Comparison of ENCODE assay signal across 44 mouse cellular contexts in genomic region chr1:63805095-63805494, GRCm38 (mm10). TPM values are rescaled to one million over a fixed set of nuclear protein-coding genes. Genes with fewer than 3 reads are reported as not detected.
"Had no signal": no experiment of that assay in that cellular context is flagged by ENCODE, and none has a peak within 500 bp of the region (broad histone marks: within the 10 kb centered on the region; RNA-seq: fewer than 3 reads in every experiment).

No protein-coding gene starts in this region.

- H3K27ac ChIP-seq: heart, embryonic 10.5 days; heart, embryonic 13.5 days; heart, embryonic 15.5 days; hindbrain, embryonic 10.5 days; hindbrain, embryonic 12.5 days; hindbrain, embryonic 13.5 days; hindbrain, embryonic 14.5 days; hindbrain, embryonic 15.5 days; hindbrain, postnatal 0 days; intestine, embryonic 15.5 days; kidney, embryonic 15.5 days; kidney, postnatal 0 days; layer of hippocampus, adult 2 months; left cerebral cortex, adult 2 months had no signal

- H3K4me3 ChIP-seq: heart, embryonic 10.5 days; heart, embryonic 12.5 days; heart, embryonic 13.5 days; heart, embryonic 15.5 days; hindbrain, embryonic 10.5 days; hindbrain, embryonic 12.5 days; hindbrain, embryonic 13.5 days; hindbrain, embryonic 15.5 days; intestine, embryonic 15.5 days; kidney, embryonic 15.5 days; layer of hippocampus, adult 2 months; left cerebral cortex, adult 2 months had no signal

- H3K4me2 ChIP-seq: heart, embryonic 11.5 days; heart, embryonic 12.5 days; heart, embryonic 13.5 days; heart, embryonic 15.5 days; hindbrain, embryonic 12.5 days; hindbrain, embryonic 13.5 days; hindbrain, embryonic 14.5 days; hindbrain, embryonic 15.5 days; intestine, embryonic 15.5 days; kidney, embryonic 15.5 days had no signal

- DNase-seq: heart, postnatal 10 days; heart, postnatal 36 days; heart, postnatal 4 days; kidney, adult 11 months; kidney, adult 18-20 months; kidney, adult 2 months; kidney, adult 8-10 months; kidney, adult 9 months; kidney, postnatal 10 days; kidney, postnatal 14 days; kidney, postnatal 25 days; kidney, postnatal 36 days; kidney, postnatal 4 days; layer of hippocampus, adult 9-11 months; layer of hippocampus, postnatal 36 days had no signal

- H3K4me1 ChIP-seq: heart, embryonic 10.5 days; heart, embryonic 12.5 days; heart, embryonic 13.5 days; heart, embryonic 15.5 days; hindbrain, embryonic 10.5 days; hindbrain, embryonic 12.5 days; hindbrain, embryonic 13.5 days; hindbrain, embryonic 15.5 days; intestine, embryonic 15.5 days had no signal

- H3K27me3 ChIP-seq: heart, embryonic 12.5 days; heart, embryonic 13.5 days; heart, embryonic 15.5 days; hindbrain, embryonic 12.5 days; hindbrain, embryonic 13.5 days; hindbrain, embryonic 15.5 days; intestine, embryonic 15.5 days; kidney, embryonic 15.5 days had no signal

- H3K36me3 ChIP-seq: heart, embryonic 10.5 days; heart, embryonic 12.5 days; heart, embryonic 13.5 days; heart, embryonic 15.5 days; hindbrain, embryonic 10.5 days; hindbrain, embryonic 12.5 days; hindbrain, embryonic 13.5 days; hindbrain, embryonic 15.5 days; intestine, embryonic 15.5 days; kidney, embryonic 15.5 days had no signal

- H3K9ac ChIP-seq: heart, embryonic 12.5 days; heart, embryonic 13.5 days; heart, embryonic 15.5 days; hindbrain, embryonic 12.5 days; hindbrain, embryonic 13.5 days; hindbrain, embryonic 14.5 days; hindbrain, embryonic 15.5 days; intestine, embryonic 15.5 days; kidney, embryonic 15.5 days had no signal

- H3K9me3 ChIP-seq: heart, embryonic 10.5 days; heart, embryonic 12.5 days; heart, embryonic 13.5 days; heart, embryonic 15.5 days; hindbrain, embryonic 10.5 days; hindbrain, embryonic 12.5 days; hindbrain, embryonic 13.5 days; hindbrain, embryonic 15.5 days; intestine, embryonic 15.5 days; kidney, embryonic 15.5 days had no signal

- ATAC-seq: hindbrain, embryonic 16.5 days; hindbrain, postnatal 0 days; inflammation-experienced regulatory T-cells, adult 6 months; intestine, embryonic 15.5 days; intestine, embryonic 16.5 days; intestine, postnatal 0 days had no signal

RNA-seq across cellular contexts. Expression of gene 4933402D24Rik, which starts 36.0 kb away (rescaled TPM):
- total RNA-seq: heart, postnatal 10 days; heart, postnatal 25 days; heart, postnatal 36 days; heart, postnatal 4 days; hematopoietic stem cell, adult 5-6 weeks; hindbrain, postnatal 0 days; layer of hippocampus, adult 18-20 months; layer of hippocampus, adult 2 months; layer of hippocampus, postnatal 25 days; layer of hippocampus, postnatal 36 days had no signal
- polyA plus RNA-seq: heart, embryonic 11.5 days; heart, embryonic 14.5 days; heart, embryonic 16.5 days; intestine, embryonic 14.5 days; intestine, embryonic 15.5 days; intestine, postnatal 0 days; kidney, adult 2 months; kidney, embryonic 16.5 days; kidney, postnatal 0 days; large intestine, adult 2 months had no signal
